Mouse (Mus musculus) small intestine, adult 2 months (tissue): ENCODE data around the gene Ipp. TPM values are rescaled to one million over a fixed set of nuclear protein-coding genes. Genes with fewer than 3 reads are reported as not detected.

Experiments used
- H3K27ac ChIP-seq: fragments of 200-500 bp; 2 replicates; pipeline ENCODE4 v1.5.1; 2012; ENCODE audit warnings: low read depth, low read length, control low read depth, inconsistent platforms; ENCODE audit not compliant: insufficient read depth
- H3K27me3 ChIP-seq: fragments of 200-500 bp; 2 replicates; pipeline ENCODE4 v1.6.1; 2012; ENCODE audit warnings: mild to moderate bottlenecking, moderate library complexity, low read length, inconsistent platforms; ENCODE audit not compliant: control insufficient read depth, insufficient read depth
- H3K36me3 ChIP-seq: fragments of 200-500 bp; 2 replicates; pipeline ENCODE4 v1.6.1; 2012; ENCODE audit warnings: mild to moderate bottlenecking, low read length, control low read depth, inconsistent platforms; ENCODE audit not compliant: control insufficient read depth, insufficient read depth
- H3K4me1 ChIP-seq: fragments of 200-500 bp; 2 replicates; pipeline ENCODE4 v1.6.1; 2012; ENCODE audit warnings: low read length, inconsistent platforms, mixed read lengths; ENCODE audit not compliant: control insufficient read depth, insufficient read depth, insufficient read length
- H3K4me3 ChIP-seq: fragments of 200-500 bp; 2 replicates; pipeline ENCODE4 v1.5.1; 2012; ENCODE audit warnings: low read depth, mild to moderate bottlenecking, control low read depth, inconsistent platforms, low read length, moderate library complexity
- CTCF ChIP-seq: fragments of 200-500 bp; IDR thresholded peaks from 2 replicates; pipeline ENCODE4 v1.5.1; 2012; ENCODE audit warnings: low read depth, mild to moderate bottlenecking, control low read depth, inconsistent platforms, low read length, moderate library complexity, mixed read lengths; ENCODE audit not compliant: insufficient replicate concordance, insufficient read length; ENCODE audit errors: extremely low read depth
- POLR2A ChIP-seq: fragments of 200-500 bp; IDR thresholded peaks from 2 replicates; pipeline ENCODE4 v1.6.1; 2012; ENCODE audit warnings: low read depth, mild to moderate bottlenecking, control low read depth, inconsistent platforms, low read length, moderate library complexity
- WGBS: fragments of 180-500 bp; shearing (Covaris S2); methylation state at CpG from one replicate; pipeline ENCODE4 v1.1.7; 2018; 5-methylcytosine and 5-hydroxymethylcytosine counted together
- polyA plus RNA-seq: library from polyadenylated mRNA; depleted of rRNA; stranded (reverse); fragments of >200 nt; gene quantifications from 2 replicates; pipeline ENCODE4 v1.2.3, GENCODE M21; 2012

Ipp gene
- polyA plus RNA-seq, 1 experiment, result 1.1 TPM

DNA sequence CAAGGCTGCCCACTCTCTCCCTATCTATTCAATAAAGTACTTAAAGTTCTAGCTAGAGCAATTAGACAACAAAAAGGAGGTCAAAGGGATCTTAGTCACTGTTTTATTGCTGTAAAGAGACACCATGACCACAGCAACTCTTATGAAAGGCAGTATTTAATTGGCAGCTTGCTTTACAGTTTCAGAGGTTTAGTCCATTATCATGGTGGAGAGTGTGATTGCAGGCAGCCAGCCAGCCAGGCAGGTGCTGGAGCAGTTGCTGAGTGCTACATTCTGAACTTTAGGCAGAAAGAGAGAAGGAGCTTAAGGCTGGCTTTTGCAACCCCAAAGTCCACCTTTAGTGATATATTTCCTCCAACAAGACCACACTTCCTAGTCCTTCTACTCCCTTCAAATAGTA lies 29.0 kb downstream of the Ipp start:
- H3K27ac ChIP-seq, result peak overlapping the region; percentile 76; the same call in 1 of the 2 replicates
- no peaks in the 10 kb centered on the region for H3K27me3 ChIP-seq
- H3K4me3 ChIP-seq, result no peak overlapping the region
- H3K4me1 ChIP-seq, result no peaks in the 10 kb centered on the region
- TF ChIP-seq CTCF (no peak), POLR2A (no peak)
- H3K36me3 ChIP-seq, result peaks cover 10% of the 10 kb centered on the region

DNA sequence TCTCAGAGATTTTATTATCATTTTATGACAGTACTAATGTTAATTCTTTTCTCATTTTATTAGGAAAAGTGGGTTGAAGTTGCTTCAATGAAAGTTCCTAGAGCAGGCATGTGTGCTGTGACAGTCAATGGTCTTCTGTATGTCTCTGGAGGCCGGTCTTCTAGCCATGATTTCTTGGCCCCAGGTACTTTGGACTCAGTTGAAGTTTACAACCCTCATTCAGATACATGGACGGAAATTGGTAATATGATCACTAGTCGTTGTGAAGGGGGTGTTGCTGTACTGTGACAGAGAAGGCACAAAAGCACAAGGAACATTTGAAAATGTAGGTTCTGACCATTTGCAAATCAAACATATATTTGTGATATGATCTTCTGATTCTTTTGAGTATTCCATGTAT lies 30.4 kb downstream of the Ipp start:
- 31% methylated on average over 3 of the region's 3 CpGs for WGBS
- H3K36me3 ChIP-seq, result peaks cover 10% of the 10 kb centered on the region; the same call in 1 of the 2 replicates
- no peaks in the 10 kb centered on the region for H3K27me3 ChIP-seq
- H3K4me3 ChIP-seq, result no peak overlapping the region
- no peak overlapping the region for H3K27ac ChIP-seq
- no peak for TF ChIP-seq POLR2A
- no peak for TF ChIP-seq CTCF
- H3K4me1 ChIP-seq, result no peaks in the 10 kb centered on the region

DNA sequence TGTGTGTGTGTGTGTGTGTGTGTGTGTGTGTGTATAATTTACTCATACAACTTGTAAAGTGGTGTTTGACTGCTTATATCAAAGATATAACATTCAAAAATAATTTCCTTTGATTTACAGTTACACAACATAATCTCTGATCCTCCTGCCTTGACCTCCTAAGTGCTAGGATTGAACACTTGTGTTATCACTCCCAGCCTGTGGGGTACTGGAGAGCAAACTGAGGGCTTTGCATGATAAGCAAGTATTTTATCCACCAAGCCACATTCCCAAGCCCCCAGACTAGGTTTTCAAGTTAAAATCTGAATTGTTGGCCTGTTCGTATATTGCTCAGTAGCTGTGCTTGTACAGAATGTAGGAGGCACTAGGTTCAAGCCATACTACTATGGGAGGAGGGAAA lies 43.1 kb downstream of the Ipp start:
- Histone ChIP-seq H3K27me3 (no peaks in the 10 kb centered on the region), H3K36me3 (peaks cover 6% of the 10 kb centered on the region), H3K4me1 (no peaks in the 10 kb centered on the region), H3K4me3 (no peak overlapping the region), H3K27ac (no peak overlapping the region)
- WGBS, result 98% methylated on average over 1 of the region's 1 CpGs
- TF ChIP-seq CTCF (no peak), POLR2A (no peak)

DNA sequence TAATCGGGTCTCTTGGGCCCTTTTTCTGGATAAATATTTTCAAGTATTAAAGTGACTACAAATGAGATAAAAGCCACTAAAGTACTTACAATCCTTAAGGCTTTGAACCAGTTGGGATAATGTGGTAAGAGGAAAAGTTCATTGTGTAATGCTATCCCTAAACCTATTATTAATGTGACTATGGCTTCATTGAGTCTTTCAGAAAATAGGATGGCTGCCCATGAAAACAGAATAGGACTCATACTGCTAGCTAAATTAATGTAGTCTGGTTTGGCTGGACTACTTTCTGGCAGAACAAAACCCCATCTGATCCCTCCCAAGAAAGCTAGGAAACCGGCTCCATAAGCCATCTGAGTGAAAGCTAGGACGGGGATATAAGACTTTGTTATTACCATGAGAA lies 45.7 kb downstream of the Ipp start:
- no peaks in the 10 kb centered on the region for H3K27me3 ChIP-seq
- WGBS, result 87% methylated on average over 3 of the region's 3 CpGs

DNA sequence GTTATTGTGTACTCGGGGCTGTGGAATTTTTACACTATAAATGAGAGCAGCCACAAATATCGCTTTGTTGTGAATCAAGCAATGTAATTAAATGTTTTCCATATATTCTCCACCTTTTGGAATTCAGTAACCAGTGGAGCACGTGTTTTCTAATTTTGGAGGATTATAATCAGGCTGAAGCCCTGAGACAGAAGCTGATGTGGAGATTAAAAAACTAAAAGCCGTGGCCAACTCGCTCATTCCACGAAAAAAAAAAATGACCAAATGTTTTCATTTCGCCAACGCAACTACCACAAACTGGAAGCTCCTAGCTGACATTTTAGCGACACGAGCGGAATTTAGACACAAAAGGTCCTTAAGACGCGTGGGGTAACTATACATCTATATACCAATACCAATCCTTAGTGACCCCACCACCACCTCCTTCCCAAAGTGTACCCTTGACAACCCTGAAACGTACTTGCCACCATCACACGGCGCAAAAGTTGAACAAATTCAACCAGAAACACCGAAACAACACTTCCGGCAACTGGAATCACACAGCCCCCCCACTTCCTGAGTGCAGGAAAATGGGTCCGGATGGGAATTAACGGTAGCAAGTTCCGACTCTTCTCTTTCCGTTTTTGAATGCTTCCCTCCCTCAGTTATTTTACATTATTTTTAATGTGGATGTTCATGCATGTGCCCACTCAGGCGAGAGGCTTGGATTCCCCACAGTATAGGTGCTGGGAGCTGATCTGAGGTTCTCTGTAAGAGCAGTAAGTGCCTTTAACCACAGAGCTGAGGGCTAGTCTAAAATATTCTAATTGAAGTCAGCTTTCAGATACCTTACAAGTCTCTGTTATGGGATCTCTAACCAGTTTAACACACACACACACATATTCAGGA lies 48.3 kb downstream of the Ipp start, which contains the start of gene Tmem69:
Gene Tmem69 (minus strand): TSS at position 524 of the 888 bp plus-strand sequence.
- 6% methylated on average over 23 of the region's 23 CpGs for WGBS
- H3K36me3 ChIP-seq, result peaks cover 6% of the 10 kb centered on the region

More for the DNA sequence above, 45.7 kb downstream of the Ipp start:
- TF ChIP-seq CTCF, result no peak
- no peak for TF ChIP-seq POLR2A
- Histone ChIP-seq H3K36me3 (peaks cover 6% of the 10 kb centered on the region), H3K27ac (no peak overlapping the region), H3K4me1 (no peaks in the 10 kb centered on the region), H3K4me3 (no peak overlapping the region)

DNA sequence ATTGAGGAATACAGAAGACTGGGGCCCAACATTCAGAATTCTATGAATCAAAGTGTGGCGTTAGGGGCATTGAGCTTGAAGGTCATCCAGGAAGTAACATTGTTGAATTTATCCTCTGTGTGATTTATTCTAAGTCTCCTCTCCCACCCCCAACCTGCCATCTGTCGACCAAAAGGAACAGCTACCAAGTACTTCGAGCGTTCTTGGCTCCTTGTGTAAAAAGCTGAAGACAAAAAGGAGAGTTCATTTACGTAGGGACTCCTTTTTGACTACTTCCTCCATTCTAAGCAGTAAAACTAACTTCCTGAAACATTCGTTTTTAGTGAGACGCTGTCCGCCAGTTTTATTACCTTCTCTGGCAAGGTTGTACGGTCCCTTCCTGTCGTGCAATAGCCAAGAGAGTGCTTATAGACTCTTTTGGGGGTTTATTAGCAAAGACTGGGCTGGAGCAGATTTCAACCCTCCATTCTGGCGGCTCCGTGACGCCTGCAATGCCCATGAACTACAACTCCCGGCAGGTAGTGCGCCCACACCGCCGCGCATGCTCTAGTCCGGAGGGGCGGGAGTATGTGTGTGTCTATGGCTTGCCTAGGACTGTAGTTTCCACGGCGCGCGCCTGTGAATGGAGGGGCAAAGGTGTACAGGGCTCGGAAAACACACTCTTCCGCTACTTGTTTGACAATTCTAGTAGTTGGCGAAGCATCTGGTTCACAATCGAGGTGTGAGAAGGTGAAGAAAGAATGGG lies 49.4 kb downstream of the Ipp start:
- Histone ChIP-seq H3K36me3 (peaks cover 6% of the 10 kb centered on the region), H3K27ac (peak overlapping the region; percentile 99), H3K27me3 (no peaks in the 10 kb centered on the region), H3K4me3 (peak overlapping the region; percentile 75), H3K4me1 (0 out of 2 replicates have a peak, but pooled peaks cover 4% of the 10 kb centered on the region)
- WGBS, result under 1% methylated on average over 28 of the region's 28 CpGs
- TF ChIP-seq CTCF (no peak), POLR2A (peak; percentile 96)

More for the DNA sequence above, 48.3 kb downstream of the Ipp start, which contains the start of gene Tmem69:
- Histone ChIP-seq H3K4me3 (peak within 1 kb of the TSS; percentile 75), H3K27ac (peak within 1 kb of the TSS; percentile 99), H3K27me3 (no peaks in the 10 kb centered on the region), H3K4me1 (no peaks in the 10 kb centered on the region)
- TF ChIP-seq POLR2A (peak; percentile 33; the same call in 1 of the 2 replicates), CTCF (no peak)
